Comparison of ENCODE assay signal across 8 mouse cellular contexts in the genomic region with DNA sequence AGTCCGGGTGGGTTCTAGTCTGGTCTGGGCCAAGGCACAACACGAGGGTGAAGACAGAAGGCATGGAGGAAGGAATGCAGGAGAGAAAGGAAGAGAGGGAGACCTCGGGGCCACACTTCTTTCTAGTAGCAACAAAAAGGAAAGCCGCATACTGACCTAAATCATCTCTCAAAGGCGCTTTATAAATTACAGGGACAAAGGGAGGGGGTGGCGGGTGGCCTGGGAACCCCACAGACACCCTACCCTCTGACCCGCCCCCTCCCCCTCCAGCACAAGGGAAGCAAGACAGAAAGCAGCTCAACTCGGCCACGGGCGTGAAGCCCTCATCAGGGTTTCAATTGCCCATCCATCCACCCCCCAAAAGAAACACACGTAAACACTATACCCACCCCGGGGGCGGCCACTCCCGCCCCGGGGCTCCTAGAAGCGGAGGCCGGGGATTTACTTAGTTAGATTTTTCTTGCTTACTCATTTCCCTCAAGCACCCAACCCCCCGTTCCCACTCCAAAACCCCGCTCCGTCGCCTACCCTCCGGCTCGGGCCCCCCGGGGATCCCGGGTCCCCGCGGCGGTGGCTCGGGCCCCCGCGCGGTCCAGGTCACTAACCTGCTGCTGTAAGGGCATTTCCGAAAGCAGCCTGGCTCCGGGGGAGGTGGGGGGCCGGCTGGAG. TPM values are rescaled to one million over a fixed set of nuclear protein-coding genes. Genes with fewer than 3 reads are reported as not detected.
DNase-seq lines count a peak whose midpoint lies in the region; ATAC-seq and TF ChIP-seq lines count a peak whose summit lies in the region.

No protein-coding gene starts in this region.

- peak overlapping the region; percentile 100 for H3K9ac ChIP-seq in embryonic facial prominence, embryonic 11.5 days (replicated peaks; ENCODE audit: low read length)
- H3K9ac ChIP-seq in midbrain, embryonic 13.5 days (replicated peaks): peak overlapping the region; percentile 92

- POLR2A ChIA-PET in Patski (lab: Charles Lee): interaction anchor here (0.9 kb wide), 1 partner anchor 101 kb away, joined by 3 read pairs; no protein-coding TSS in a partner anchor

- H3K4me3 ChIP-seq in embryonic facial prominence, embryonic 11.5 days (ENCODE audit: low read depth, low read length): peak overlapping the region; percentile 88
- H3K4me3 ChIP-seq in midbrain, embryonic 13.5 days (replicated peaks): peak overlapping the region; percentile 95

- intact Hi-C loops in left cerebral cortex, postnatal 25 days (cut with DNase I): loop anchor here (2.0 to 10.0 kb wide), 5 partner anchors 29 to 1031 kb away; a partner anchor contains a TSS

- peak; percentile 31 for DNase-seq in heart, adult 8-10 months (ENCODE audit: low spot score)
- no peak for DNase-seq in heart, adult 11 months
- DNase-seq in Patski (ENCODE audit: low read depth, low spot score): no peak
- peak; percentile 52 for DNase-seq in embryonic facial prominence, embryonic 11.5 days (ENCODE audit: low spot score)
- DNase-seq in heart, postnatal 4 days: peak; percentile 47
- peak; percentile 29 to 42 for DNase-seq in left cerebral cortex, postnatal 25 days (ENCODE audit: low spot score in 2 of 2)
- peak; percentile 44 for DNase-seq in testis, postnatal 10 days (ENCODE audit: low spot score)

- no peaks in the 10 kb centered on the region for H3K9me3 ChIP-seq in embryonic facial prominence, embryonic 11.5 days (replicated peaks; ENCODE audit: control insufficient read depth, low read length)
- no peaks in the 10 kb centered on the region for H3K9me3 ChIP-seq in midbrain, embryonic 13.5 days

- peak overlapping the region; percentile 49 for H3K4me2 ChIP-seq in embryonic facial prominence, embryonic 11.5 days (ENCODE audit: low read depth, low read length)
- peak overlapping the region; percentile 99 for H3K4me2 ChIP-seq in midbrain, embryonic 13.5 days (replicated peaks)

- no peaks in the 10 kb centered on the region for H3K27me3 ChIP-seq in Patski
- H3K27me3 ChIP-seq in embryonic facial prominence, embryonic 11.5 days (ENCODE audit: control insufficient read depth, insufficient read depth, low read length): no peaks in the 10 kb centered on the region
- no peaks in the 10 kb centered on the region for H3K27me3 ChIP-seq in midbrain, embryonic 13.5 days

- no peaks in the 10 kb centered on the region; the same call in 1 of the 2 replicates for H3K36me3 ChIP-seq in embryonic facial prominence, embryonic 11.5 days (replicated peaks; ENCODE audit: control insufficient read depth, insufficient read depth, low read depth, low read length)
- H3K36me3 ChIP-seq in midbrain, embryonic 13.5 days: no peaks in the 10 kb centered on the region; the same call in 1 of the 2 replicates

- no peak for TF ChIP-seq CTCF in Patski (IDR thresholded peaks at IDR 0.05)

- no peaks in the 10 kb centered on the region for H3K4me1 ChIP-seq in embryonic facial prominence, embryonic 11.5 days (ENCODE audit: control insufficient read depth, insufficient read depth, low read length)
- H3K4me1 ChIP-seq in midbrain, embryonic 13.5 days (replicated peaks): peaks cover 24% of the 10 kb centered on the region

- ATAC-seq in Patski: peak; percentile 0
- no peak for ATAC-seq in embryonic facial prominence, embryonic 11.5 days (replicated peaks; ENCODE audit: insufficient number of reproducible peaks, low FRiP score, low TSS enrichment, low read depth)
- ATAC-seq in midbrain, embryonic 13.5 days: no peak

- under 1% methylated on average over 34 of the region's 35 CpGs for WGBS in embryonic facial prominence, embryonic 11.5 days
- 1% methylated on average over 35 of the region's 35 CpGs for WGBS in midbrain, embryonic 13.5 days

- in situ Hi-C loops in Patski (cut with MboI; ENCODE audit: low pct_unique_long_range_greater_than_20kb): no loop called here

- H3K27ac ChIP-seq in embryonic facial prominence, embryonic 11.5 days (replicated peaks; ENCODE audit: low read depth, low read length): peak overlapping the region; percentile 96
- H3K27ac ChIP-seq in midbrain, embryonic 13.5 days: peak overlapping the region; percentile 93

- CTCF ChIA-PET in Patski (lab: Charles Lee): no interaction called here

RNA-seq across cellular contexts. Expression of a gene that starts 2.2 kb away (rescaled TPM):
- 1 to 10 TPM; 4.8 to 8.6 (median 6.5) TPM for total RNA-seq in heart, adult 8-10 months (2022)
- polyA plus RNA-seq in Patski (2021): 17.3 TPM
- polyA plus RNA-seq in embryonic facial prominence, embryonic 11.5 days (2014; fragmentation: Nextera tagmentation; extraction: Ambion mirVana): 19.0 and 19.6 TPM in 2 replicates
- 10 to 100 TPM; 15.9 to 18.4 TPM for total RNA-seq in heart, postnatal 4 days (2021)
- total RNA-seq in left cerebral cortex, postnatal 25 days (2021): 10 to 100 TPM; 17.8 to 18.9 TPM
- 7.0 and 7.6 TPM in 2 replicates for polyA plus RNA-seq in midbrain, embryonic 13.5 days (2015; fragmentation: Nextera tagmentation; extraction: Ambion mirVana)

Comparison
In these comparisons a context has a peak if more than half of its experiments do, and no peak if none do; other contexts are left out.
1. DNase-seq: peak in heart, adult 8-10 months (single experiment), embryonic facial prominence, embryonic 11.5 days (single experiment), heart, postnatal 4 days (single experiment), left cerebral cortex, postnatal 25 days (2 of 2) and testis, postnatal 10 days (single experiment); none in heart, adult 11 months (single experiment) and Patski (single experiment).